Mouse (Mus musculus) liver, postnatal 0 days (tissue): Measurements from ENCODE around the gene Ap1m2.

ENCODE experiments used
- CTCF ChIP-seq: sonication (generic); IDR thresholded peaks from 2 replicates; pipeline ENCODE4 v1.5.1; 2016; ENCODE audit warnings: antibody characterized with exemption, low read depth
- EP300 ChIP-seq: IDR thresholded peaks from 2 replicates; pipeline ENCODE4 v1.6.1; 2016; ENCODE audit warnings: antibody characterized with exemption, low read depth, mild to moderate bottlenecking

DNA sequence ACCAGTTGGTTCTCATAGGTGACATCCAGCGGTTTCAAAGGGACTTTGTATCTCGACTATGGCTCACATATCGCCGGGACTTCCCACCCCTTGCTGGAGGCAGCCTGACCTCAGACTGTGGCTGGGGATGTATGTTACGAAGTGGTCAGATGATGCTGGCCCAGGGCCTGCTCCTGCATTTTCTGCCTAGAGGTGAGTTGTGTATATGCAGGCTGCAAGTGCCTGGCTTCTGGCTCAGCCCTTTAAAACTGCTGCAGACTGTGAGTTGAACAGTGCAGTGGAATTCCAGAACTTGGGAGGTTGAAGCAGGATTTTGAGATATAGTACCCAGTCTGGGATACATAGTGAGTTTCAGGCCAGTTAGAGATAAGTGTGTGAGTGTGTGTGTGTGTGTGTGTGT is 45.2 kb downstream of the Ap1m2 start:
- TF ChIP-seq CTCF, result no peak
- TF ChIP-seq EP300, result no peak
